Mouse (Mus musculus): ENCODE data around the gene Ccdc106.
"Not testable (repeated sequence)": the region's sequence is repeated elsewhere in the genome, so short reads cannot be mapped to it uniquely, and the experiment has no call there.

The Ccdc106 gene

GRCm38 (mm10) chr7:5052931-5053343 lies 32.6 kb downstream of the Ccdc106 start:
- DNase-seq, result no peak

- DNase-seq, result no peak
These were observed 33.3 kb downstream of the Ccdc106 start for GRCm38 (mm10) chr7:5053456-5054179.

GRCm38 (mm10) chr7:5056651-5057263 lies 36.4 kb downstream of the Ccdc106 start:
- DNase-seq, result no peak

- no peak for DNase-seq
These were observed 37.0 kb downstream of the Ccdc106 start for GRCm38 (mm10) chr7:5057381-5057780.

GRCm38 (mm10) chr7:5057804-5058203 lies 37.5 kb downstream of the Ccdc106 start:
- no peak for DNase-seq

GRCm38 (mm10) chr7:5058631-5059030 lies 38.3 kb downstream of the Ccdc106 start:
- DNase-seq, result no peak

GRCm38 (mm10) chr7:5059421-5059820 lies 39.1 kb downstream of the Ccdc106 start:
- no peak for DNase-seq

- DNase-seq, result peak; percentile 83 to 87
These were observed 39.9 kb downstream of the Ccdc106 start for GRCm38 (mm10) chr7:5060239-5060731.

- peak; percentile 98 to 99 for DNase-seq
These were observed 40.8 kb downstream of the Ccdc106 start for GRCm38 (mm10) chr7:5060944-5061773.

GRCm38 (mm10) chr7:5061774-5062359 lies 41.5 kb downstream of the Ccdc106 start, which contains the start of gene U2af2:
Gene U2af2, plus strand, starts transcription at chr7:5062143.
- peak; percentile 91 to 92 for DNase-seq

GRCm38 (mm10) chr7:5062360-5063001 lies 42.1 kb downstream of the Ccdc106 start:
- DNase-seq, result peak in 1 of 2 experiments; percentile 69

- DNase-seq, result no peak
These were observed 44.5 kb downstream of the Ccdc106 start for GRCm38 (mm10) chr7:5064886-5065285.

- DNase-seq, result no peak
These were observed 53.2 kb downstream of the Ccdc106 start for GRCm38 (mm10) chr7:5073586-5073985.

- peak in 1 of 2 experiments; percentile 40 for DNase-seq
These were observed 54.6 kb downstream of the Ccdc106 start for GRCm38 (mm10) chr7:5074984-5075383.

GRCm38 (mm10) chr7:5076931-5077330 lies 56.6 kb downstream of the Ccdc106 start:
- DNase-seq, result no peak

GRCm38 (mm10) chr7:5079365-5080009 lies 59.1 kb downstream of the Ccdc106 start:
- not testable (repeated sequence) for DNase-seq

- DNase-seq, result peak; percentile 96
These were observed 59.8 kb downstream of the Ccdc106 start, which contains the start of gene Epn1 for GRCm38 (mm10) chr7:5080010-5080751. Gene Epn1, plus strand, starts transcription at chr7:5080235.

- no peak for DNase-seq
These were observed 60.5 kb downstream of the Ccdc106 start for GRCm38 (mm10) chr7:5080815-5081214.

- no peak for DNase-seq
These were observed 60.9 kb downstream of the Ccdc106 start for GRCm38 (mm10) chr7:5081241-5081640.

- no peak for DNase-seq
These were observed 61.6 kb downstream of the Ccdc106 start for GRCm38 (mm10) chr7:5081939-5082338.

Measured in kidney, adult 8-10 months (tissue).